Mouse (Mus musculus) mouse trophoblast stem cell (cell line): ENCODE data around the gene Chd4.

Experiments
- in situ Hi-C, 2 experiments: fragments of 300-500 bp; cut with MseI, MboI; formaldehyde crosslinking; loops; 2 replicates in 1 of 2; 3 replicates in 1 of 2; pipeline ENCODE4 v1.15.1; 2025

Gene Chd4

GRCm38 (mm10) chr6:125139747-125140146 is 44.0 kb downstream of the Chd4 start:
- in situ Hi-C loops: no loop called here

DNA sequence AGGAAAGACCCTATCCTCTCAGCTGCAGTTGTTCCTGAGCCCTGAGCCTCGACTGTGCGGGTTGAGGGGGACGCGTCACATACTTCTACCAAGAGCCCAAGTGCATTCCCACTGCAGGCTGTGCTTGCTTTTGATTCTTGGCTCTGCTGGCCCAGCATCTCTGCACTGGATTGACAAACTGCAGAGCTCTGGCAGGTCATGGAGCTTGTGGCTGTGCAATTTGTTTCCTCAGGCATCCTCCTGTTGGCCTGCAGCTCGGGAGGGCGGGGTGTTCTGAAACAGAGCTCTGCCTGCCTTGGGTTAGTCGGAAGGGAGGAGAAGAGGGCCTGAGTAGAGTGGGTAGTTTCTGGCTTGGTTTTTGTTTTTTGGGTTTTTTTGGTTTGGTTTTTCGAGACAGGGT is 46.7 kb downstream of the Chd4 start:
- in situ Hi-C loops: no loop called here

DNA sequence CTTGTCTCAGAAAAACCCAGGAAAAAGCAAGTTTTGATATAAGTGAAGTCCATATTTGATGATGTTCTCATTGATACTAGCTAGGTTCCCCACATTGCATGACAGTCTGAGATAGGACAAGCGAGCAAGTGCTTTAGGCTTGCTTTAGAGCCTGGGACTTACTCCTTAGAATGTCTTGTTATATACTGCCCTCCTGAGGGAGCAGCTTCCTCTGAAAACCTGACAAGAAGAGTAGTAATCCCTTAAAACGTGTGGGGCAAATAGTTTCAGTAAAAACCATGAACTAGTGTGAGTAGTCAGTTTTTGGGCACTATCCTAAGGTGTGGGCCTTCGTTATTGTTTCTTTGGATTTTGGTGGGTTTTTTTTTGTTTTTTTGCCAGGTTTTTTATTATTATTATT is 47.3 kb downstream of the Chd4 start:
- in situ Hi-C loops: no loop called here

GRCm38 (mm10) chr6:125143904-125144303 is 48.1 kb downstream of the Chd4 start:
- in situ Hi-C loops: no loop called here

DNA sequence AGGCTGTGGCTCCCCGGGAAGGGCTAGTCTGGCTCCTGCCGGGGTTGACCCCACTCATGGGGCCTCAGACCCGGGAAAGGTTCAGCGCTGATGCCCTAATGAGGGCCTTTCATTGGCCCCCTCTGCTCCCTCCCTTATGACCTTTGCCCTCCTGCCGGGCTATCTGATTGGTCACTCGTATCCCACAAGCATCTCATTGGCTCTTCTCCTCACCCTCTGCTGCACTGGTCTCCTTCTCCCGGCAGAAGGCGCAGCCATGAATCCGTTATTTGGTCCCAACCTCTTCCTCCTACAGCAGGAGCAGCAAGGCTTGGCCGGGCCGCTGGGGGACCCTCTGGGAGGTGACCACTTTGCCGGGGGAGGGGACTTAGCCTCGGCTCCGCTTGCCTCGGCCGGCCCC is 49.2 kb downstream of the Chd4 start, which contains the start of gene Iffo1:
Gene Iffo1 (plus strand): TSS at position 241 of the 400 bp plus-strand sequence.
- in situ Hi-C loops: no loop called here

- in situ Hi-C loops: no loop called here
These were observed 49.7 kb downstream of the Chd4 start for GRCm38 (mm10) chr6:125145479-125145951.

GRCm38 (mm10) chr6:125146148-125146547 is 50.4 kb downstream of the Chd4 start:
- in situ Hi-C loops: no loop called here

DNA sequence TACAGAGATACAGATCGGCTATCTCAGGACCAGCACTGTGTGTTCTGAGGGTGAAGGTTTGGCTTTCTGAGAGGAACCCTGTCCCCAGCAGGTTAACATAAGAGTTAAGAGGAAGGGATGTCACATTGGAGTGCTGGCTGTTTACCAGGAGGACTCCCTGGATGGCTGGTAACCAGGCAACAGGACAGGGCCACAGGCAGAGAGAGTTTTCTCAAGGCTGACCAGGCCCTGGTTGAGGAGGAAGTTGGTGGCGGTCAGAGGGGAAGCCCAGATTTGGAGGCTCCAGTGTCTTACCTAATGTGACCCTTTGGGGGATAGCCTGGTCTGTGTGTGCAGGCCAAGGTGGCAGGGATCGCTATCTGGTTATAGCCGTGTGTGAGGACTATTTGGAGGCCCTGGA is 51.0 kb downstream of the Chd4 start:
- in situ Hi-C loops: no loop called here

DNA sequence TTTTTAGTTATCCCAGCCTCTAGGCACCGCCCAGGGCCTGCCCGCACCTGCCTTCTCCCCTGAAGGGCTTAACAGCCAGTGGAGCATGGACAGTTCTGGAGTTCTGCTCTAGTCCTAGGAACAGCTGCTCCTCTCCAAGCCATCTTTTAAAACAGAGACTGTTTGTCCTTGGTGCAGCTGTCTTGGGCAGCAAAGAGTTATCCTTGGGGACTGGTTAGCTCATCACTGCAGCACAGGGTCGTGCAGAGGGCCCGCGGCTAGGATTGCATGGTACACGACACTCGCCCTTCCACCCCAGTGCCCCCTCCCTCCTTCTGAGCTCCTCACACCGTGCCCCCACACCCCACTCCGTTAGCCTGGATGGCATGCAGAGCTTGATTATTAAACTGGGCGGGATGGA is 51.5 kb downstream of the Chd4 start:
- in situ Hi-C loops: no loop called here

GRCm38 (mm10) chr6:125148251-125148925 is 52.6 kb downstream of the Chd4 start:
- in situ Hi-C loops: no loop called here

- in situ Hi-C loops: no loop called here
These were observed 53.3 kb downstream of the Chd4 start for GRCm38 (mm10) chr6:125148926-125149568.

GRCm38 (mm10) chr6:125149569-125149950 is 53.8 kb downstream of the Chd4 start:
- in situ Hi-C loops: no loop called here

DNA sequence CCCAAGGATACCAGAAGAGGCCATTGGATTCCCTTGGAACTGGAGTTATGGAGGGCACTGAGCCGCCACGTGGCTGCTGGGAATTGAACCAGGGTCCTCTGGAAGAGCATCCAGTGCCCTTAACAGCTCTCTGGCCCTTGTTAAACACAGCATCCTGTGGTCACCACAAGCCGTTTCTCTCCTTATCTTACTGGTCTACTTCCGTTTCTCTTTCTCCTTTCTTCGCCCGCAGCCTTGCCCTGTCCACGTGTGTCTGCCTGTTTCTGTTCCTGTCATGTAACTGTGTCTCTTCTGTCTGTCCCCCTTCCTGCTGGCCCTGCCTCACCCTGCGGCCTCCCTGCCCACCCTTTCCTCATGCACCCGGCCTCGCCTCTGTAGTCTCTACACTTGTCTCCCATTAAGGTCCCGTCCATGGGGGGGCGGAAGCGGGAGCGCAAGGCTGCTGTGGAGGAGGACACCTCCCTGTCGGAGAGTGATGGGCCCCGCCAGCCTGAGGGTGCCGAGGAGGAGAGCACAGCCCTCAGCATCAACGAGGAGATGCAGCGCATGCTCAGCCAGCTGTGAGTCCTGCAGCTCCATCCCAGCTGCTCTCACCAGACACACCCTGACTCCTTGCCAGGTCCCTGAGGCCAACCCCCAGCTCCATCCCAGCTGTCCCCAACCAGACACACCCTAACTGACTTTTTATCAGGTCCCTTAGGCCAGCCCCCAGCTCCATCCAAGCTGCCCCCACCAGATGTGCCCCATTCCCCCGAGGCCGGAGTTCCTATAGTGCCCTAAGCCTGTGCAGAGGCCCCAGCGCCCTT is 56.6 kb downstream of the Chd4 start:
- in situ Hi-C loops: no loop called here

DNA sequence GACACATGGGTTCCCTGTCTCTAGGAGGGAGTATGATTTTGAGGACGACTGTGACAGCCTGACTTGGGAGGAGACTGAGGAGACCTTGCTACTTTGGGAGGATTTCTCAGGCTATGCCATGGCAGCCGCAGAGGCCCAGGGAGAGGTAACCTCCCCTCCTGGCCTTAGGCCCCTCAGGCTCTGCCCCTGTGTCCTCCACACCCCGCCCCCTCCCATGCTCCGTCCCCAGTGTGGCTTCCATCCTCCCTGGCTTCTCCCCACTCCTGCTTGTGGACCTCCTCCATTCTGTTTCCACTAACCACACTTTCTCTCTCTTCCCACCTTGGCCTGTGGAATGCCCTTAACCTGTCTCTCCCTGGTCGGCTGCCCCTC is 57.2 kb downstream of the Chd4 start:
- in situ Hi-C loops: no loop called here

DNA sequence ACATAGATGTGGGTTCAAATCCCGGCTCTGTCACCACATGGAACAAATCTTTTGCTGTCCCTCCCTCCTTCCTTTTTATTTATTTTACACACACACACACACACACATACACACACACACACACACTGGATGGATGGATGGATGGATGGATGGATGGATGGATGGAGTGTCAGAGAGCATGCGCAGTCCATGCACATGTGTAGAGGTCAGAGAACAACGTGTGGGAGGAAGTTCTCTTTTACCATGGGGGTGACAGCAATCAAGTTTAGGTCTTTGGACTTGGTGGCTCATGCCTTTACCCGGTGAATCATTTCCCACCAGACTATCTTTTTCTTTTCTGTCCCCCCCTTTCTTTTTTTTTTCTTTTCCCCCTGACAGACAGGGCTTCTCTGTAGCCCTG is 57.9 kb downstream of the Chd4 start:
- in situ Hi-C loops: no loop called here

DNA sequence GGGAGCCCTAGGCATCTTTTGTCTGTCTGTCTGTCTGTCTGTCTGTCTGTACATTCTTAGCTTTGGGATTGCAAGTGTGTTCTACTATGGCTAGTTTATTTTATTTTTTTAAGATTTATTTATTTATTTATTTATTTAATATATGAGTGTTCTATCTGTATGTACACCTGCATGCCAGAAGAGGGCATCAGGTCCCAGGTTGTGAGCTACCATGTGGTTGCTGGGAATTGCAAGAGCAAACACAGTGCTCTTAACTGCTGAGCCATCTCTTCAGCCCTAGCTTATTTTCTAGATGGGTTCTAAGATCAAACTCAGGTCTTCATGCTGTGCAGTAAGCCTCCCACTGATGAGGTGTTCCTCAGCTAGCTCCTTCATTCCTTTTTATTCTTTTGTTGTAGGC is 58.8 kb downstream of the Chd4 start:
- in situ Hi-C loops: no loop called here

DNA sequence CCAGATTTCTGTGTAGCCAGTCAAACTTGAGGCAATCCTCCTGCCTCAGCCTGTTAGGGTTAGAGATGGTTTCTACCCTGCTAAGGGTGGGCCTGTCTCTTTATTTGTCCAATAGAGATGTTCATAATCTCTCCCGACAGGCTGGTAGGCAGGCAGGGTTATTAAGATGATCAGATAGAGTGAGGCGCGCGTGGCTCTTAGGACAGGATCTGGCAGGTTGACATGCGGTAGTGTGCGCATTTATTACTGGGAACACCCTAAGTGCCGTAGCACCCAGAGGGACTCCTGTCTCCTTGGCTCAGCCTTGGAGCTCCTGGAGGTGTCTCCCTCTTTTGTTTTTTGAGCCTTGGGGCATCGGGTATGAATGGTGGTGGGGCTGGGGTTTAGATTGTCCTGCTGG is 59.5 kb downstream of the Chd4 start:
- in situ Hi-C loops: no loop called here

- in situ Hi-C loops: no loop called here
These were observed 60.7 kb downstream of the Chd4 start for GRCm38 (mm10) chr6:125156491-125156890.

GRCm38 (mm10) chr6:125156903-125157614 is 61.3 kb downstream of the Chd4 start:
- in situ Hi-C loops: no loop called here

- in situ Hi-C loops: no loop called here
These were observed 63.2 kb downstream of the Chd4 start for GRCm38 (mm10) chr6:125158944-125159492.

- in situ Hi-C loops: no loop called here
These were observed 64.2 kb downstream of the Chd4 start for GRCm38 (mm10) chr6:125159773-125160557.
